Mouse (Mus musculus) liver, adult (tissue): ENCODE results near the gene B3galt2.

Experiments used
- GATA4 ChIP-seq: IDR thresholded peaks from 2 replicates; pipeline ENCODE4 v1.6.1; 2014; ENCODE audit warnings: mild to moderate bottlenecking, low read length; ENCODE audit not compliant: insufficient replicate concordance

Gene B3galt2

GRCm38 (mm10) chr1:143675734-143676361 lies 35.4 kb downstream of the B3galt2 start:
- TF ChIP-seq GATA4: no peak

GRCm38 (mm10) chr1:143681108-143681507 lies 40.6 kb downstream of the B3galt2 start:
- no peak for TF ChIP-seq GATA4

GRCm38 (mm10) chr1:143684849-143685248 lies 44.4 kb downstream of the B3galt2 start:
- TF ChIP-seq GATA4: no peak

DNA sequence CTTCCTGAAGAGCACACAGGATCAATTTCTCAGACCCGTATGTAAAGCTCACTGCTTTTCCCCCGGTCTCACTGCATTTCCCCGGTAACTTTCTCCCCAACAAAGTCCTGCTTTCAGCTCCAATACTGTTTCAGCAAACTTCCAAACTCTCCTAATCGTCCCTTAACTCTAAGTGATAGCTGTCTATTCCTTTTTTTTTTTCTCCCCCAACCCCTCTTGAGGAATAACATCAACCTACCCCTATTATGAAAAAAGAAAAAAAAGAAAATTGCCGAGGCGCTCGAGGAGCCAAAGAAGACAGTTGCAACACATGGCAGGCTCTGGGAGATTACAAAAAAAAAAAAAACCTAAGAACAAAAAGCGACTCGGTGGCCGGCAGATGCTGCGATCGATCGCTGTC lies 61.3 kb downstream of the B3galt2 start:
- no peak for TF ChIP-seq GATA4

GRCm38 (mm10) chr1:143702141-143702740 lies 61.8 kb downstream of the B3galt2 start:
- no peak for TF ChIP-seq GATA4

DNA sequence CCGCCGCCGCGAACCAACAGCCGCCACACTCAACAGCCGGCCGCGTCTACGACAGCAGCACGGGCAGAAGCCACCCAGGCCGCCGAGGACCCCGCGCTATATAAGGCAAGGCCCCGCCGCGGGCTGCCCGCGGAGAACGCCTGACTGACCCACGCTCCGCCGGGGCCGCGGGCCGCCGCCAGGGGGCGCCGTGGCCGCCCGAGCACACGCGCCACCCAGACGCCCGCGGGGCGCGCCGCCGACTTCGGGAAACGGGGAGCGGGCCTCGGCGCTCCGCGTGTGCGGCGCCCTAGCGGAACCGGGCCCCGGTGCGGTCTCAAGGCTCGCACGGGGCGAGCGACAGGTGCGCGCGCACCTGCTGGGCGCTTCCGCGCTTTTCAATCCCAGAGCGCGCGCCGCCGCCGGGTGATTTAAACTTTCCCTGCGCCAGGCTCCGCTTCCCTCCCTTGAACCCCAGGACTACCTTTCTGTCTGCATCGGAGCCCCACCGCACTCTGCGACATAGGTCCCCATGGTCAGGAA lies 62.3 kb downstream of the B3galt2 start, which contains the start of gene Cdc73:
Gene Cdc73 (minus strand): TSS at position 153 of the 522 bp plus-strand sequence.
- no peak for TF ChIP-seq GATA4
